Mouse (Mus musculus): Measurements from ENCODE around the gene Cercam.
A peak's percentile ranks its signal among the peaks of the same experiment; 100 is the strongest.
"Not testable (repeated sequence)": the region's sequence is repeated elsewhere in the genome, so short reads cannot be mapped to it uniquely, and the experiment has no call there.

The Cercam gene

DNA sequence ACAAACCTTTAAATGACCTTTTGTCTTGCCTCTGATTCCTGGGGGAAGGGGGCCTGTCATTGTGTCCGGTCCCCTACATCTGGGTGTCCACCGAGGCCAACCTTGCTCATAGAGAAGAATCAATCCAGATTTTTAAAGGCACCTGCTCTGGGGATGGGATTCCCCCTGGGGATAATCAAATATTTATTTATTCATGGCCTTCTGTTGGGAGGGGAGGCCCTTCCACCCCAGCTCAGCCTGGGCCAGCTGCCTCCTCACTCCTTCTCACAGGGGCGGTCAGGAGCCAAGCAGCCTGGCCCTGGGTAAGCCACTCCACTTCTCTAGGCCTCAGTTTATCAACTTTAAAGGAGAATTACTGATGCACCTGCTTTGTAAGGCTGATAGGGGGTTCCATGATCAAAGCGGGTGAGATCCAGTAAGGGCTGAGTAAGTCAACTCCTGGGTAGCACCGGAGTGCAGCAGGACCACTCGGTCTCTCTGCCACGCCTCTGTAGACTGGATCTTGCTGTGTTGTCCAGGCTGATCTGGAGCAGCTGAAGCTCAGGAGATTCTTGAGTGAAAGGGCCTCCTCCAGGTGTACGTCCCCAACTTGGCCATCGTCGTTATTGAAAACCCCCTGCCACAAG lies 13.3 kb upstream of the Cercam start:
- DNase-seq (ENCODE audit: low spot score), result no peak

- no peak for DNase-seq (ENCODE audit: low spot score)
Measured at GRCm38 (mm10) chr2:29856451-29857260, 12.3 kb upstream of the Cercam start.

GRCm38 (mm10) chr2:29857341-29857740 lies 11.6 kb upstream of the Cercam start:
- DNase-seq (ENCODE audit: low spot score), result no peak

DNA sequence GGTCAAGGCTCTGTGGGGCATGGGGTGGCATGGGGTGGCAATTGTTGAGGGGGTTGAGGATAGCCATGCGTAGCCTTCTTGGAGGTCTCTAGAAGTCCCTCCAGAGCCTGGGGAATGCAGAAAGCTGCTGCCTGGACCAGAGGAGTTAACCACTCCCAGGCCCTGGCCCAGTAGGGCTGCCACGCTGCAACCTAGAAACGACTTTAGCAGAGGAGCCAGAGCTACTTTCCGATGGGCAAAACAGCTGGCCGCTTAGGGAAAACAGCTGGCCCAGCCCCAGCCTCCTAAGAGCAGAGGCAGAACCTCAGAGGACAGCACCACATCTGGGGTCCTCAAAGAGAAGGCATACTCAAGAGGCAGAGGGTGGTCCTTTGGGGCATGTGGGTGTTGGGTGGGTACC lies 11.0 kb upstream of the Cercam start:
- DNase-seq (ENCODE audit: low spot score), result no peak

- no peak for DNase-seq (ENCODE audit: low spot score)
Measured at GRCm38 (mm10) chr2:29858748-29859473, 10.1 kb upstream of the Cercam start.

- DNase-seq (ENCODE audit: low spot score), result no peak
Measured at GRCm38 (mm10) chr2:29865125-29865524, 3.8 kb upstream of the Cercam start.

DNA sequence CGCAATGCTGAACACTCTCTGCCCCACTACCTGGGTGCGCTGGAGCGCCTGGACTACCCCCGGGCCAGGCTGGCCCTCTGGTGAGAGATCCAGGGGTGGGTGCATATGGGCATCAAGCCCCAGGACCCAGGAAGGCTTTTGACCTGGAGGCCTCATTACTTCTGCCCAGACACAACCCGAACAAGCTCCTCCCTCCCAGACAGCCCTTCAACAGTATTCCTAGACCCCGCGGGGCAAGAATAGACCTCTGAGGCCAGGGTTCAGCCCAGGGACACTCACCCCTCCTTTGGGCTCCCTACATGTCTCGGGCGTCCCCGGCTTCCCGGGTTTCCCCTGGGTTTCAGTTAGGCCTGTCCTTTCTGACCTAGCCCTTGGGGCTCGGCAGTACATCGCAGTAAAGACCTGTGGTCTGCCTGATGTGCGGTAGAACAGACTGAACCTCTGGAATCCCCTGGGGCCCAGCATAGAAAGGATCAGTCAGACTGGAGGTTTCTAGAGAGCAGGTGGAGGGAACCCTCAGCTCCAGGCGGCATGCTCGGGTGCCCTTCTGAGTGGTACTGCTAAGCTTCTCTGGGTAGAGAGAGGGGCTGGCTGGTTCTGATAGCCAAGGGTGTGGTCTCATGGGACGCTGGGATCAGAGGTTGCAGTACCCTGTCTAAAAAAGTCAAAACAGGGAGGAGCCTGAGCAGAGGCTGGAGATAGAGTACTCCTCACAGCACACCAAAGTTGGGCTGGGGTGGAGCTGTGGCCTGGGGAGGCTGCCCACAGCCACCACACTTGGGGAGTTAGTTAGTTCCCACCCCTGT lies 885 bp downstream of the Cercam start:
- DNase-seq (ENCODE audit: low spot score), result peak; percentile 64

DNA sequence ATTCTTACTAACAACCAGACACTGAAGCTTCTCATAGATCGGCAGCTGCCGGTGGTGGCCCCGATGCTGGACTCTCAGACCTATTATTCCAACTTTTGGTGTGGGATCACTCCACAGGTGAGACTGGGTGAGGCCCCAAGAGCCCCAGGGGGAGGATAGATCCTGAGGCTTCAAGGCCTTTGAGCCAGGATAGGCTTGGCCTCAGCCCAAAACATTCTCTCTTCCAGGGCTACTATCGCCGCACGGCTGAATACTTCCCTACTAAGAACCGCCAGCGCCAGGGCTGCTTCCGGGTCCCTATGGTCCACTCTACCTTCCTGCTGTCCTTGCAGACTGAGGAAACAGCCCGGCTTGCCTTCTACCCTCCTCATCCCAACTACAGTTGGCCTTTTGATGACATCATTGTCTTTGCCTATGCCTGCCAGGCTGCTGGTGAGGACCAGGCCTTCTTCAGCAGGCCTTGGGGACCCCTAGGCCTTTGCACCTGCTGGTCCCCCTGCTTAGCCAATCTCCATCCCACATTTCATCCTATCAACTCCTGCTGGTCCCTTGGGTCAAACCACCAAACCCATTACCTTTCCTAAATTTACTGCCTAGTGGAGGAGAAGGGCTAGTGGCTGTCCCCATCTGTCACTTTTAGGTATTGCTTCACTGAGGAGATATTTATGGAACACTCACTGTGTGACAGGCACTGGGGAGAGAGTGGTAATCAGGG lies 3.8 kb downstream of the Cercam start:
- no peak for DNase-seq (ENCODE audit: low spot score)

DNA sequence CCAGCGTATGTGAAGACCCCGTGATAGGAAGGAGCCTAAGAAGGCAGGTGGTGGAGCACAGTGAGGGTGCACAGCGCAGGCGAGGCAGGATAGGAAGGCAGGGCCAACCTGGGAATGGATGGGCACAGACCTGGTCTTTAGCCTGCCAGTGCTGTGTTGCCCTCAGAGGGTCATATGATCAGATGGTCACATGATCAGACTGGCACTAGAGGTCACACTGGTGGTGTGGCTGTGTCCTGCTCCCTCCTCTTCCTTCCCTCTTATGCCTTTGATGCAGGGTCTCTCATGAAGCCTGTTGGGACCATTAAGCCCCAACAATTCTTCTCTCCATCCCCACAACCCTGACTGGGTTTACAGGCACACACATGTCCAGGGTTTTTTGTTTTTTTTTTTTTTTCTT lies 4.8 kb downstream of the Cercam start:
- DNase-seq (ENCODE audit: low spot score), result no peak

DNA sequence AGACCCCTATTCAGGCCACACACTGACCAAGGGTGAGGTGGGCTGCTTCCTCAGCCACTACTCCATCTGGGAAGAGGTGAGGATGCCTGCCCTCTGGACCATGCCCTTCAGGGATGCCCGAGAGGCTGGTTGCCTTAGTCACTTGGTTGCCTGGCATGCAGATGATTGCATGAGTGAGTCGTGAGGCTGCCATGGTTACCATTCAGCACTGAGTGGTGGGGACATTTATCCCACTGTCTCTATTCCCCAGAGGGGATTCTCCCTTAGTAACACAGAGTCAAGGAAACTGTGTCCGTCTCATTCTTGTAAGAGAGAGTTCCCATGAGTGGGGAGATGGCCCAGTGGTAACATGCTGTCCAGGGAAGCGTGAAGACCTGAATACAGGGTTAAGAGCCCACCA lies 9.1 kb downstream of the Cercam start:
- DNase-seq (ENCODE audit: low spot score), result no peak

- no peak for DNase-seq (ENCODE audit: low spot score)
Measured at GRCm38 (mm10) chr2:29879191-29879590, 10.2 kb downstream of the Cercam start.

DNA sequence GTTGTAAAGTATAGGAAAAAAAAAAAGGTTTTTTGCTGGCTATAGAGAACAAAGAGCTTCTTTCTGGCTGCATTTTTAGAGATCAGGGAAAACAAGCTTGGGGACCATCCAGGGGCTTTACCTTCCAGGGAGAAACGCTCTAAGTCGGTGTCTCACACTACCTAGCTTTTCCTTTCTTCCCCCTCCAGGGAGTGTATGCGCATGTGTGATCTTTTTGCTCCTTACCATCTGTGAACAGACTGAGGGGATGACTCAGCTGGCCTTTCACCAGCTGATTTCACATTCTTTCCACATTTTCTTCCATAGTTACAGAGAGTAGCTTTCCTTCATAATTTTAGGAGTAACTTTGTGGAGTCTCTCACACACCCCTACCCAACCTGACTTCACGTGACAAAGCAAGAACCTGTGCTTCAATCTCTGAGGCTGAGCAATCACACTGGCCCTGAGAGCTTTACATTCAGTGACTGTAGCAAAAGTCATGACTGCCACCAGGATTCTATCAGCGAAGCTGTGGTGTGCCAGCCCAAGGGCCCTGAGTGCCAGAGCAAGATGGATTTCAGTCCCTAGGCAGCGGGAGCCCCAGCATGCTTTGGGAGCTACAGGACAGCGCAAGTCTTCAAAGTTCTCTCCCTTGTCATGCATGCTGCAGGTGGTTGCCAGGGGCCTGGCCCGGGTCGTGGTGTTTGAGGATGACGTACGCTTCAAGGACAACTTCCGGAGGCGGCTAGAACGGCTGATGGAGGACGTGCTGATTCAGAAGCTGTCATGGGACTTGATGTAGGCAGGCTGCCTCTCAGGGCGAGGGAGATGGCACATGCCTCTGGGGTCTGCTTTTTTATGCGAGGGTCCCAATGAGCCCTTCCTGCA lies 11.2 kb downstream of the Cercam start:
- DNase-seq (ENCODE audit: low spot score), result no peak

- DNase-seq (ENCODE audit: low spot score), result not testable (repeated sequence)
Measured at GRCm38 (mm10) chr2:29886659-29887292, 17.8 kb downstream of the Cercam start.

DNA sequence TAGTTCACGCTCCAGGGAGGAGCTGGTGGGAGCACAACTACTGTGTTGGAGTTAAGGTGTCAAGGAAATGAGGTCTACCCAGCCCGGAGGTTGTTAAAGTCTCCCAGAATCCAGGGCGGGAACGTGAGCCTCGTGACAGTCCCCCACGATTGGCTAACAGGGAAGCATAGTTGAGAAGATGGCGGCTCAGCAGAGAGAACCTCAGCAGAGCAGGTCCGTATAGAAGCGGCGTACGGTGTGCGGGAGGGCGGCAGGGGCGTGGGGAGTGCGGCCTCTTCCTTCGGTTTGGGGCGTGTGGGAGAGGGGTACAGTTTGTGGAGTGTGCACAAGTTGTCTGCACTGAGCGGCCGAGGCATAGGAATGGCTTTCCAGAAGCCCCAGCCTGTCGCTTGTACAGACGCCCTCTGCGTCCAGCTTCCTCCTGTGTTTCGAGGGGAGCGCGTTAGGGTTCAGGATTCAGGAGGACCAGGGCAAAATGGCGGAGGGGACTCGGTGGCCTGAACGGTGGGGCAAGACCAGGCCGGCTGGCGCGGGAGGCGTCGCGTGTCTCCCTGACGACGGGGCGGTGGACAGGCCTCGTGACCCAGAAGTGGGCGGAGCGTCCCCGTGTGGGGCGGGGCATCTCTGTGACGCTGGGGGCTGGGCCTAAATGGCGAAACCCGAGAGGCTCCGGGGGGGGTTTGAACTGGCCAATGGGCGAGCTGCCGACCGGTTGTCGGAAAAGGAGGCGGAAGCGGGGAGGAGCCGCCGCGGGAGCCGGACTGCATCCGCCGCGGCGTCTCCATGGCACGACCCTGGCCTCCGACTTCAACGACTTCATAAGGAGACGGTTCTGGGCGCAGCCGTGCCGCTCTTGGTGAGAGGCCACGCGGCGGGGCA lies 20.3 kb downstream of the Cercam start, which contains the start of gene Odf2:
Gene Odf2 (plus strand): TSS at position 156 of the 879 bp plus-strand sequence.
- peak; percentile 100 for DNase-seq (ENCODE audit: low spot score)

GRCm38 (mm10) chr2:29889991-29890833 lies 21.2 kb downstream of the Cercam start:
- peak; percentile 86 for DNase-seq (ENCODE audit: low spot score)

- no peak for DNase-seq (ENCODE audit: low spot score)
Measured at GRCm38 (mm10) chr2:29891773-29892172, 22.8 kb downstream of the Cercam start.

DNA sequence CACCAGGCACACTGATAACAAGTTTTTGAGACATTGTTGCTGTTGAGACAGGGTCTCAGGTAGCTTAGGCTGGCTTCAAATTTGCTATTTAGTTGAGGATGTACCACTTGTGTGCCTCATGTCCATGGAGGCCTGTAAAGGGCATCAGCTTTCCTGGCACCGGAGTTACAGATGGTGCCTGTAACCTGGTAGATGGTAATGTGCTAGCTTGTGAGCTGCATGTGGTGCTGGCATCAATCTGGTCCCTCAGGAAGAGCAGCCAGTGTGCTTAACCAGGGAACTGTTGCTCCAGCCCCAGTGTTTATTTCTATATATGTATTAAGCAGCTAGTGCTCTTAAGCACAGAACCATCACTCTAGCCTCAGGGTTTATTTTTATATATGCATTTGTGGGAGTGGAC lies 27.1 kb downstream of the Cercam start:
- DNase-seq (ENCODE audit: low spot score), result no peak

DNA sequence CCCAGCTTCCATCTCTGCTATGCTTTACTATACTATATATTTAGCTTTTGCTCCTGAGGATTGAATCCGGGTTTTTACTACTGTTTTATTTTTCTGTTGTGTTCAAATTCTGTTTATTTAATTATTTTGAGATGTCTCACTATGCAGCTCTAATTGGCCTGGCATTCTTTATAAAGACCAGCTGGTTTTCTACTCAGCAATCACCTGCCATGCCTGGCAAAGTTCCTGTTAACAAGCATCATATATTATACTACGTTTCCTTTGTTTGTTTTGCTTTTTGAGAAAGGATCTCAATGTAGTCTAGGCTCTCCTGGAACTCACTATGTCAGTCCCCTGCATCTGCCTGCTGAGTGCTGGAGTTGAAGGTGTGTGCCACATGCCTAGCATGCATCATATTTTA lies 28.4 kb downstream of the Cercam start:
- DNase-seq (ENCODE audit: low spot score), result no peak

Data from spleen, adult 12 weeks (tissue).